Mouse (Mus musculus) Muller cell, postnatal 12 days (primary cell): ENCODE measurements around the gene Neurl1a.
A peak's percentile ranks its signal among the peaks of the same experiment; 100 is the strongest.

Experiments used
- DNase-seq: peaks from one replicate; pipeline ENCODE4 v3.0.0-alpha.2; 2015; ENCODE audit errors: inconsistent ontology term

The Neurl1a gene

GRCm38 (mm10) chr19:47247791-47248190, 69.2 kb downstream of the Neurl1a start:
- no peak for DNase-seq

GRCm38 (mm10) chr19:47248296-47248695, 69.7 kb downstream of the Neurl1a start:
- no peak for DNase-seq

- no peak for DNase-seq
These were observed 70.4 kb downstream of the Neurl1a start for GRCm38 (mm10) chr19:47248906-47249568.

- DNase-seq, result peak; percentile 16
These were observed 72.3 kb downstream of the Neurl1a start for GRCm38 (mm10) chr19:47250931-47251330.

- no peak for DNase-seq
These were observed 74.5 kb downstream of the Neurl1a start for GRCm38 (mm10) chr19:47253053-47253628.

- no peak for DNase-seq
These were observed 76.4 kb downstream of the Neurl1a start for GRCm38 (mm10) chr19:47255036-47255435.

GRCm38 (mm10) chr19:47255919-47256318, 77.3 kb downstream of the Neurl1a start:
- no peak for DNase-seq

GRCm38 (mm10) chr19:47259581-47259980, 81.0 kb downstream of the Neurl1a start:
- DNase-seq, result no peak

GRCm38 (mm10) chr19:47261196-47261595, 82.6 kb downstream of the Neurl1a start:
- no peak for DNase-seq

- DNase-seq, result no peak
These were observed 85.0 kb downstream of the Neurl1a start for GRCm38 (mm10) chr19:47263621-47264020.

- peak; percentile 62 for DNase-seq
These were observed 85.9 kb downstream of the Neurl1a start for GRCm38 (mm10) chr19:47264322-47265092.

GRCm38 (mm10) chr19:47266070-47266801, 87.6 kb downstream of the Neurl1a start:
- DNase-seq, result no peak

- no peak for DNase-seq
These were observed 88.4 kb downstream of the Neurl1a start for GRCm38 (mm10) chr19:47267066-47267465.

GRCm38 (mm10) chr19:47269729-47270128, 91.1 kb downstream of the Neurl1a start:
- DNase-seq, result no peak

- no peak for DNase-seq
These were observed 91.9 kb downstream of the Neurl1a start for GRCm38 (mm10) chr19:47270520-47270919.

- no peak for DNase-seq
These were observed 98.1 kb downstream of the Neurl1a start for GRCm38 (mm10) chr19:47276730-47277129.

- no peak for DNase-seq
These were observed 100.8 kb downstream of the Neurl1a start for GRCm38 (mm10) chr19:47279372-47279771.

GRCm38 (mm10) chr19:47279788-47280532, 101.3 kb downstream of the Neurl1a start:
- DNase-seq, result peak; percentile 89

- DNase-seq, result no peak
These were observed 102.3 kb downstream of the Neurl1a start for GRCm38 (mm10) chr19:47280894-47281293.

GRCm38 (mm10) chr19:47282050-47282454, 103.4 kb downstream of the Neurl1a start:
- DNase-seq, result peak; percentile 44

GRCm38 (mm10) chr19:47282688-47283215, 104.1 kb downstream of the Neurl1a start:
- peak; percentile 54 for DNase-seq
